Mouse (Mus musculus): ENCODE measurements at regions not wholly inside any gene's neighbourhood (a gene's known extent, or its start where the extent isn't known, plus 50 kb on each side); places are given as distances from the start of the nearest gene placed in this dataset.
"Not testable (repeated sequence)": the region's sequence is repeated elsewhere in the genome, so short reads cannot be mapped to it uniquely, and the experiment has no call there.

DNA sequence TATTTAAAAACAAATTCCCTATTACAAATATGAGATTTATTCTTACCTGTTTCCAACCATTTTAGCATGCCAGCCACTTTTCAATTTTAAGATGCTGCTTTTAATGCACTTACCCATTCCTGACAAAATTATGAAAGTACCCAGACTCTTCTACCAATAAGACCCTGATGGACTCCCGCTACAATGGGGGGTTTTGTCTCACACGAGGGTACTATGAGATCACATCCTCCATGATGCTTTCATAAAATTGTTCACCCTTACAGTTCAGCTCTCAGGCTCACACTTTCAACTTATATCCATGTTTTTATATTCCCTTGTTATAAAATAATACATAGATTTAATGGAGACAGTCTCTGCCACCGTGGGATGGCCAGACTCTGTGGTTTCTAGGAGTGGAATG is 68.1 kb upstream of the Adamts18 start:
- DNase-seq (ENCODE audit: low read depth, low spot score), result no peak

- no peak for DNase-seq (ENCODE audit: low read depth, low spot score)
Observed at GRCm38 (mm10) chr8:113917197-113917596, 68.7 kb upstream of the Adamts18 start.

- DNase-seq (ENCODE audit: low read depth, low spot score), result no peak
Observed at GRCm38 (mm10) chr8:113920306-113920705, 71.8 kb upstream of the Adamts18 start.

DNA sequence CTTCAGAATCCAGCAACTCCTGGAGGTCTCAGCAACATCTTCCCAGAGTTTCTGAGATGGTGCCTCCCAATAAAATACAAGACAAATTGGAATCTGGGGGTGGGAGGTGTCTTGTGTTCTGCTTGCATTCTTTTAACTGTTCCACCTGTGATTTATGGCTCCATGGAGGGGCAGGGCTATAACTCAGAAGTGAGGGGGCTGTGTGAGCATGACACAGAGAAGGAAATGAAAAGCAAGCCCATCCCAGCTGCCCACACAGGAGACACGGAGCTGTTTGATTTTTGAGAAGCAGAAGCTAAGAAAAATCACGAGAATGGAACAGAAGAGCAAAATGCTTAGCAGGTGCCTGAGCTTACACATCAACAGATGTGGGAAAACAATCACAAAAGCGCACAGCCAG is 74.8 kb upstream of the Adamts18 start:
- DNase-seq (ENCODE audit: low read depth, low spot score), result no peak

GRCm38 (mm10) chr8:113953721-113954120 is 105.2 kb upstream of the Adamts18 start:
- DNase-seq (ENCODE audit: low read depth, low spot score), result no peak

GRCm38 (mm10) chr8:113956439-113957043 is 108.0 kb upstream of the Adamts18 start:
- DNase-seq (ENCODE audit: low read depth, low spot score), result no peak

- no peak for DNase-seq (ENCODE audit: low read depth, low spot score)
Observed at GRCm38 (mm10) chr8:113957821-113958220, 109.3 kb upstream of the Adamts18 start.

GRCm38 (mm10) chr8:113975810-113976209 is 127.3 kb upstream of the Adamts18 start:
- no peak for DNase-seq (ENCODE audit: low read depth, low spot score)

DNA sequence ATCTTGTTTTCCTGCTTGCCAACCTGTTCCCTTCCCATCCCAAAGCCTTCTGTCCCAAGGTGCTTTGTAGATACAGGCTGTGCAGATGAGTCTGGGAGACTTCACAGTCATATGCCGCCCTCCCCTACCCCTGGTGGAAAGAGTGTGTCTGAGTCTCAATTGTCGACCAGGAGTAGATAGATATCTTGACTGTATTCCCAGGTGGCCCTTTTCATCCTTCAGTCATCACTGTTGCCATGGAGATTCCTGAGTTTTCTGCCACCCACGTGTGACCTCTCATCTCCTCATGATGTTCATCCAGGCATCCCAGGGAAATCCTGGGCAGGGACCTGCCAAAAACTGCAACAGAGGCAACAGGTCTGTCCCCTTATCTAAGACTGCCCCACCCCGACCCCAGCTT is 128.1 kb upstream of the Adamts18 start:
- no peak for DNase-seq (ENCODE audit: low read depth, low spot score)

- no peak for DNase-seq (ENCODE audit: low read depth, low spot score)
Observed at GRCm38 (mm10) chr8:113977072-113977471, 128.5 kb upstream of the Adamts18 start.

GRCm38 (mm10) chr8:113978946-113979345 is 130.4 kb upstream of the Adamts18 start:
- DNase-seq (ENCODE audit: low read depth, low spot score), result no peak

- no peak for DNase-seq (ENCODE audit: low read depth, low spot score)
Observed at GRCm38 (mm10) chr8:113979837-113980236, 131.3 kb upstream of the Adamts18 start.

- DNase-seq (ENCODE audit: low read depth, low spot score), result no peak
Observed at GRCm38 (mm10) chr8:113981339-113981738, 132.8 kb upstream of the Adamts18 start.

DNA sequence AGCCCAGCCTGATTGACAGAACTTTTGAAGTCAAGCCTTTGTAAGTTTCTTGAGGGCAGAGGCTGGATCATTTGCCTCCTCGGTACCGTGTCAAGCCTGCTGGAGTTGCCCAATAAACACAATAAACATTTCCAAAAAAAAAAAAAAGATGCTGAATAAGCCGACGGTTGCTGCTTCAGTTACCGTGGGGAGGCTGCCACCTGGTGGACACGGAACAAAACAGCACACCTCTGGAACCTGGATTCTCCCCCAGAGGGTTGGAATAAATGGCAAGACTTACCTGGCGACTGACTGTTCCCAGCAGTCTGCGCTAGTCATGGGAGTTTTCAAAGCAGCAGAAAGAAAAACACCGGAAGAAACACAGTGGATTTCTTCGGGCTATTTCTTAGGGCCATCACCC is 136.3 kb upstream of the Adamts18 start:
- DNase-seq (ENCODE audit: low read depth, low spot score), result peak; percentile 20

- DNase-seq (ENCODE audit: low read depth, low spot score), result no peak
Observed at GRCm38 (mm10) chr8:113985471-113985870, 136.9 kb upstream of the Adamts18 start.

DNA sequence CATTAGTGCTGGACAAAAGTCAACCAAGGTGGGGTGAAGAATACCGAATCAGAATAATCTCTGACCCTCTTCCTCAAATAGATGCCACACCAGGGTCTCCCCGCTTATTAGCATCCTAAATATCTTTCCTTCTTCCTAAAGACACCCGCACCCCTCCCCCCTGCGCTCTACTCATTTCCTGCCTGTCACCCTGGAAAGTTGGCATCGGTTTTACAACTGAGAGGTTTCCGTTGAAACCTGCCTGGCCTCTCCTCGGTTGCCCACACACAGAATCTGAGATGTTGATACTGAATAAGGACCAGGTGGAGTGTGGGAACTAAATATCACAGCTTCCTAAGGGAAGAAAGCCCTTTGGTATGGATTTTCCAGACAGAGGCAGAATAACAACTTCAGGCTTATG is 137.4 kb upstream of the Adamts18 start:
- DNase-seq (ENCODE audit: low read depth, low spot score), result no peak

GRCm38 (mm10) chr8:113990718-113991117 is 142.2 kb upstream of the Adamts18 start:
- DNase-seq (ENCODE audit: low read depth, low spot score), result no peak

- no peak for DNase-seq (ENCODE audit: low read depth, low spot score)
Observed at GRCm38 (mm10) chr8:113998881-113999280, 134.5 kb upstream of the Nudt7 start.

DNA sequence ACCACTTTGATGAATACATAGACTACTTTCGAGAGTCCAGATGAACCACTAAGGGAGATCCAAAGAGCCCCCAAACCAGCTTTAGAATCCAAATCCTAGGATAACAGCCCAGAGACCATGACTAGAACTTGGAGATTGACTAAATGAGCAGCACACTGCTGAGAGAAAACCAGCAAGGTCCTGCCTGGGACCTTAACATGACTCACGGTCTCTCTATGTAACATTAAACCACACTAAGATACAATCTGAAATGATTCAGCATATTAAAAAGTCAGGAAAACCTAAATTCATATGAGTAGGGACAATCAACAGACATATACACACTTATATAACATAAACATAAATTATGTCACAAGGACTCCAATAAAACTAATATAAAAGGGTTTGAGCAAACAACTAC is 131.7 kb upstream of the Nudt7 start:
- DNase-seq (ENCODE audit: low read depth, low spot score), result no peak

DNA sequence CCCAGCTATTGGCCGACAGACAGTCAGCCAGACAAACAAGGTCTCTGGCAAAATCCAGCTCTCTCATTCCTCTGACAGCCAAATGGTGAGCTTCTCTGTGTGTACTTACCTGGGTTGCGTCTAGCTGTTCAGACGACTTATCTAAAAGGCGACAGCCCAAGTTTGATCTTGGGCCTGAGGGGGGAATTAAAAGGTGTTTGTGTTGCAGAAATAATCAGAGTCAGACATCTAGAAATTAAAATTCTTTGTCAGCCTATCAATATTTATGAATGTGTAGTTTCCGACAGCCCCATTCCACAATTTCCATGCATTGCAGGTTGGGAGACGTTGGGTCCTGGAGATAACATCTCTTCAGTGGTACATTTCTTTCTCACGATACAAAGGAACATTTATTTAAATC is 128.9 kb upstream of the Nudt7 start:
- DNase-seq (ENCODE audit: low read depth, low spot score), result no peak

- no peak for DNase-seq (ENCODE audit: low read depth, low spot score)
Observed at GRCm38 (mm10) chr8:114006587-114006986, 126.8 kb upstream of the Nudt7 start.

DNA sequence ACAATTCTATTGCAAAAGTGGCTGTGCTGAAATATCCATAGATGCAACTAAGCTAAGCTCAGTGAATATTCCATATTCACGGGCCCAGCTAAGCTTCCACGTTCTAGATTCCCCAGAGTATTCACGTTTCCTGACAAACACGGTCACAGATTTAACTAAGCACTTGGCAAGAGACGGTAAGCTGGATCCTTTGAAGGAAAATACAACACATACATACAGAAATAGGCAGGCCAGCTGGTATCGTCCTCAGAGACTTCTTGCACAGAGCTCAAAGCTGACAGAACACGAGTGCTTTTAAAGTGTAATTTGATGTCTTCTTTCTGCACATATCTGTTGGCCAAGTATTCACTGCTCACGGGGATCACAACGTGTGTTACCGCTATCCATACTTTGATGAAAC is 126.3 kb upstream of the Nudt7 start:
- no peak for DNase-seq (ENCODE audit: low read depth, low spot score)

DNA sequence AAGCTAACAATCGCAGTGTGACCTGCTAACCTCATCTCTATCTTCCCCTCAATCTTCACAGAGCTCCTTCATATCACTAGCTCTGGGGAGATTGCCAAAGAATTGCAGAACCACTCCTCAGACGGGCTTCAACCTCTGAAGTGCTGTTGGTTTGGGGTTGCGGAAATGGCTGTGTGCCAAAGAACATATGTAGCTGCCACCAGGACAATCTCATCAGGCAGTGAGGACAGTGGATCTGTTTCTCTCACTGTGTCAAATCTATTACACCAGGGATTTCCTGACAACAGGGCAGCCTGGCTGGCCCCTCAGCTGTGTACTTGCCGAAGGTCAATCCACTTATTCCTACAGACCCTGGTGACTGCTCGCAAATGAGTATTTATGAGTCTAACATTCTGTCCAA is 115.0 kb upstream of the Nudt7 start:
- DNase-seq (ENCODE audit: low read depth, low spot score), result no peak

GRCm38 (mm10) chr8:114030141-114030540 is 103.2 kb upstream of the Nudt7 start:
- not testable (repeated sequence) for DNase-seq (ENCODE audit: low read depth, low spot score)

All from retina, adult 2 months (tissue).